Mouse (Mus musculus) kidney, adult 2 months (tissue): ENCODE measurements around the gene Amer2.

Experiments
- CTCF ChIP-seq: fragments of 200-500 bp; conservative IDR thresholded peaks from 2 replicates; pipeline ENCODE4 v1.5.1; 2011; ENCODE audit warnings: low read depth, mild to moderate bottlenecking, control low read depth, low read length, moderate library complexity, mixed read lengths; ENCODE audit not compliant: insufficient read depth, insufficient read length
- POLR2A ChIP-seq: fragments of 200-500 bp; IDR thresholded peaks from one replicate; pipeline ENCODE4 v1.6.1; 2011; ENCODE audit warnings: low read depth, low read length, control low read depth

DNA sequence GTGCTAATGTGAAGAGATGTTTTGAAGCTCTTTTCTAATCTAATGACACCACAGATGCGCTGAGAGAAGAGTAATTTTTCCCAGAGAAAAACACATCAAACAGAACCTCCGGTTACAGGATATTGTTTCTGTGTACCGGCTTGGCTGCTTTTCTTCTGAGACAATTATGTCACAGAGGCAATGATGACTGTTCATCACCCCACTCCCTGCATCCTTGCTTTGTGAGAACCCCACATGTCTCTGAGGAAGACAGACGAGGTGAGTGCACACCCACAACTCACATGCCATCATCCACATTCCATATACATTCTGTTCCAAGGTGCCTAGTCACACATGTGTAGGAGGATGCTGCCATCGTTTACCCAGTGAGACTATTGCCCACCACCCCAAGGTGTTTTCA lies 44.9 kb downstream of the Amer2 start:
- TF ChIP-seq CTCF (no peak), POLR2A (no peak)
